Mouse (Mus musculus) ES-Bruce4 (cell line): ENCODE measurements at regions not wholly inside any gene's neighbourhood (a gene's known extent, or its start where the extent isn't known, plus 50 kb on each side); places are given as distances from the start of the nearest gene placed in this dataset.

Experiments
- H3K27ac ChIP-seq: 2 replicates; pipeline ENCODE4 v1.5.1; 2012; ENCODE audit warnings: low read length, inconsistent platforms; ENCODE audit not compliant: insufficient read depth
- H3K27me3 ChIP-seq: 2 replicates; pipeline ENCODE4 v1.6.1; 2012; ENCODE audit warnings: mild to moderate bottlenecking, low read length, inconsistent platforms; ENCODE audit not compliant: control insufficient read depth, poor library complexity, insufficient read depth, severe bottlenecking
- H3K36me3 ChIP-seq: 2 replicates; pipeline ENCODE4 v1.6.1; 2012; ENCODE audit warnings: inconsistent platforms, mild to moderate bottlenecking, low read length, moderate library complexity; ENCODE audit not compliant: control insufficient read depth, poor library complexity, insufficient read depth, severe bottlenecking
- H3K4me1 ChIP-seq: one replicate; pipeline ENCODE4 v1.8.1; 2011; ENCODE audit warnings: low read length; ENCODE audit not compliant: control insufficient read depth, insufficient read depth
- H3K4me3 ChIP-seq: 2 replicates; pipeline ENCODE4 v1.5.1; 2011; ENCODE audit warnings: low read depth, mild to moderate bottlenecking, low read length
- H3K9ac ChIP-seq: 2 replicates; pipeline ENCODE4 v1.6.1; 2012; ENCODE audit warnings: low read depth, mild to moderate bottlenecking, inconsistent platforms; ENCODE audit not compliant: poor library complexity, severe bottlenecking
- H3K9me3 ChIP-seq: replicated peaks from 2 replicates; pipeline ENCODE4 v1.6.1; 2012; ENCODE audit warnings: mild to moderate bottlenecking, low read length, inconsistent platforms; ENCODE audit not compliant: control insufficient read depth, poor library complexity, insufficient read depth, severe bottlenecking
- CTCF ChIP-seq: IDR thresholded peaks from one replicate; pipeline ENCODE4 v1.8.1; 2011; ENCODE audit warnings: low read depth, low read length
- EP300 ChIP-seq: IDR thresholded peaks from 2 replicates; pipeline ENCODE4 v1.6.1; 2011; ENCODE audit warnings: low read depth, low read length; ENCODE audit not compliant: insufficient read depth
- POLR2A ChIP-seq: IDR thresholded peaks from one replicate; pipeline ENCODE4 v1.8.1; 2011; ENCODE audit warnings: low read length; ENCODE audit not compliant: insufficient read depth

- no peak overlapping the region for H3K27ac ChIP-seq
- no peak overlapping the region for H3K9ac ChIP-seq
- no peak for TF ChIP-seq POLR2A
- TF ChIP-seq EP300, result no peak
- no peak for TF ChIP-seq CTCF
- H3K27me3 ChIP-seq, result peaks cover 2% of the 10 kb centered on the region; the same call in 1 of the 2 replicates
- H3K9me3 ChIP-seq, result no peaks in the 10 kb centered on the region
- H3K4me1 ChIP-seq, result no peaks in the 10 kb centered on the region
- no peaks in the 10 kb centered on the region for H3K36me3 ChIP-seq
- no peak overlapping the region for H3K4me3 ChIP-seq
Observed at GRCm38 (mm10) chr10:111806333-111806732, 166.1 kb upstream of the Krr1 start.

DNA sequence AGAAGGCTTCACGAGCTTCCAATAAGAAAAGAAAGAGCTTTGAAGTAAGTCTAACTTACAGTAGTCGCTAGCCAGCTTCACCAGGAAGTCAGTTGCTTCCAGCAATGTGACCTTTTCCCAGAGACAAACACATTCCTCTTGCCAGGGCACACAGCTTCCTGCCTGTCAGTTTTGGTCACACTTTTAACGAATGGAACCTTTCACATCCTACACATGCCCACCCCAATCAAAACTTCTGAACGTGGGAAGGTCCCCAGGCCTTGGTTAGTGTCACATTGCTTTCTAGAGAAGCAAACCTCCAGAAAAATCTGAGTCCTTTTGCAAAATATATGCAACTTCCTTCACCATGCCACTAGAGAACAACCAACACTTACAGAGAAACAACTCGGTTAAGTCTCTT is 165.5 kb upstream of the Krr1 start:
- no peaks in the 10 kb centered on the region for H3K36me3 ChIP-seq
- H3K4me3 ChIP-seq, result no peak overlapping the region
- no peak for TF ChIP-seq CTCF
- no peak for TF ChIP-seq POLR2A
- no peak for TF ChIP-seq EP300
- H3K9me3 ChIP-seq, result no peaks in the 10 kb centered on the region
- no peaks in the 10 kb centered on the region for H3K4me1 ChIP-seq
- no peak overlapping the region for H3K27ac ChIP-seq
- H3K27me3 ChIP-seq, result no peaks in the 10 kb centered on the region
- H3K9ac ChIP-seq, result no peak overlapping the region

DNA sequence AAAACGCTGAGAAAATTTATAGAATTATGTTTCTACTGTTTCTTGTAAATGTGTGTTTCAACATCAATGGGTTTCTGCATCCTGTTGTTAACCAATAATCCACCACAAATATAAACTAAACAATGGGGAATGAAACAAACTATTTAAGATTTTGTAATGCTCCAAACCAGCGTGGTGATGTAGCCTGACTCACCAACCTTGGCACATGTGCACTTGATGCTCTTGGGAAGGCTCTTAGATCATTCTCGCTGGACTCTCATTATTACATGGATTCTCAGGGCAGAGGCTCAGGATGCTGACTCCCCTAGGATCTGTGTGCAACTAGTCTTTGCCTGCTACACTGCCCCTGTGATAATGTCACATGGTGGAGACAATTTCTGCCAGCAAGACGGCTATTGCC is 158.7 kb upstream of the Krr1 start:
- Histone ChIP-seq H3K9ac (no peak overlapping the region), H3K4me3 (no peak overlapping the region), H3K27ac (no peak overlapping the region), H3K36me3 (no peaks in the 10 kb centered on the region), H3K9me3 (no peaks in the 10 kb centered on the region), H3K4me1 (no peaks in the 10 kb centered on the region), H3K27me3 (no peaks in the 10 kb centered on the region)
- TF ChIP-seq CTCF, result no peak
- no peak for TF ChIP-seq EP300
- TF ChIP-seq POLR2A, result no peak

DNA sequence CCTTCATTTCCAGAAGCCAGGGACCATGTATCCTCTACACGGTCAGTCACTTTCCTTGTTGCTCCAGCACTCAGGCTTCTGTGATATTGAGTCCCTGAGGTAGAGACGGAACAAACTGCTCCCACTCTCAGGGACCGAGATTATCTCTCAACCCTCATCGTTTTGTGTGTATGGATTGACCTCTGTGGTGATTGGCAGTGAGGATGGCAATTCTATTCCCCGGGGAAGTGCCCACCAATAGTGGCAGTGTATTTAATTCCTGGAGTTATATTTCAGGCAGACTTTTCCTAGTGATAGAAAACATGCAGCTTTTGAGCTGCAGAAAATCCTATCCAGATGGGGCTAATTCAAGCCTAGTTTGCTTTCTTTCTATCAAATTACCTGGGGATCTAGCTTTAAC is 157.8 kb upstream of the Krr1 start:
- TF ChIP-seq CTCF (no peak), EP300 (no peak), POLR2A (no peak)
- Histone ChIP-seq H3K36me3 (no peaks in the 10 kb centered on the region), H3K4me3 (no peak overlapping the region), H3K9me3 (no peaks in the 10 kb centered on the region), H3K27me3 (no peaks in the 10 kb centered on the region), H3K27ac (no peak overlapping the region), H3K9ac (no peak overlapping the region), H3K4me1 (no peaks in the 10 kb centered on the region)

GRCm38 (mm10) chr10:111815160-111815559 is 157.3 kb upstream of the Krr1 start:
- no peaks in the 10 kb centered on the region for H3K9me3 ChIP-seq
- H3K27me3 ChIP-seq, result no peaks in the 10 kb centered on the region
- H3K36me3 ChIP-seq, result no peaks in the 10 kb centered on the region
- no peak for TF ChIP-seq EP300
- no peak for TF ChIP-seq CTCF
- no peak for TF ChIP-seq POLR2A
- H3K9ac ChIP-seq, result no peak overlapping the region
- no peak overlapping the region for H3K27ac ChIP-seq
- no peak overlapping the region for H3K4me3 ChIP-seq
- H3K4me1 ChIP-seq, result no peaks in the 10 kb centered on the region

- no peaks in the 10 kb centered on the region for H3K9me3 ChIP-seq
- H3K36me3 ChIP-seq, result no peaks in the 10 kb centered on the region
- H3K4me3 ChIP-seq, result no peak overlapping the region
- H3K27ac ChIP-seq, result no peak overlapping the region
- TF ChIP-seq EP300 (no peak), CTCF (no peak), POLR2A (no peak)
- H3K4me1 ChIP-seq, result no peaks in the 10 kb centered on the region
- H3K27me3 ChIP-seq, result no peaks in the 10 kb centered on the region
- no peak overlapping the region for H3K9ac ChIP-seq
Observed at GRCm38 (mm10) chr10:111815821-111816599, 156.5 kb upstream of the Krr1 start.
